Mouse (Mus musculus): Measurements from ENCODE around the gene Nudt2. TPM values are rescaled to one million over a fixed set of nuclear protein-coding genes. Genes with fewer than 3 reads are reported as not detected.

Nudt2 gene
- polyA plus RNA-seq, 1 experiment = 6.1 TPM

- no peak for DNase-seq
- TF ChIP-seq CTCF (IDR thresholded peaks at IDR 0.05; ENCODE audit: borderline replicate concordance, control insufficient read depth, extremely low read depth, insufficient read depth, low read length, poor library complexity) (no peak), POLR2A (IDR thresholded peaks at IDR 0.05; ENCODE audit: control insufficient read depth, extremely low read depth, insufficient read depth, low read length, poor library complexity) (no peak)
- H3K27ac ChIP-seq (ENCODE audit: control insufficient read depth, insufficient read depth, low read length) = no peak overlapping the region
- WGBS = 97% methylated on average over 9 of the region's 9 CpGs
- no peaks in the 10 kb centered on the region for H3K4me1 ChIP-seq (replicated peaks; ENCODE audit: control insufficient read depth, insufficient read depth, low read length)
- no peaks in the 10 kb centered on the region for H3K36me3 ChIP-seq (ENCODE audit: control insufficient read depth, insufficient read depth, low read length)
- H3K27me3 ChIP-seq (ENCODE audit: control insufficient read depth, insufficient read depth, low read length) = no peaks in the 10 kb centered on the region
- H3K4me3 ChIP-seq (ENCODE audit: control insufficient read depth, insufficient read depth, low read length) = no peak overlapping the region
Measured at GRCm38 (mm10) chr4:41477648-41478160, 12.8 kb downstream of the Nudt2 start.

DNA sequence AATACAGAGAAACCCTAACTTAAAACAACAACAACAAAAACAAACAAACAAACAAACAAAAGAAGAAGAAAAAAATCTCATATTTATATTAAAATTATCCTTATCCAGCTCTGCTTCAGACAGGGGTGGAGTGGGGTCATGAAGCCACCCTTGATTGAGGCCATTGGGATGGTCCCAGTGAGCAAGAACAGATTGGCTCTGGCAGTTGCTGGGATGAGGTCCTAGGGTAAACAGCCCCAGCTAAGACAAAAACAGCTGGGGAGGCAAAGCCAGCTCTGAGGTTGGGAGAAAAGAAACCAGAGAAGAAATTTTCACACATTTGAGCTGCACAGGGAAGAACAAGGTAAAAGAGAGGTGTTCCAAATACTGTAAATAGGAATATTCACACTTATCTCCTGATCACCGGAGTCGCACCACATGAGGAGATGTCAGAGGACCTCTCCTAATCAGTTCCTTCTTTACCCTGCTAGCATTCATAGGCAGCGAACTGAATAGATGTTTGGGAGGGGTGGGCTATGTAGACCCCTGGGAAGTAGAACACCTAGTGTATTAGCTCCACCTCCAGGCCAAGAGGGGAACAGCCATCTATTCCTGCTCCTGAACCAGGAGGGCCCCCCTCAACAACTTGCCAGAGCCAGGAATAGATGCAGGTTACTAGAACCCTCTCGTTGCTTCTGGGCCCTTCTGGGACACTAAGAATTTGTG, 14.0 kb downstream of the Nudt2 start:
- Histone ChIP-seq H3K36me3 (ENCODE audit: control insufficient read depth, insufficient read depth, low read length) (no peaks in the 10 kb centered on the region), H3K4me1 (replicated peaks; ENCODE audit: control insufficient read depth, insufficient read depth, low read length) (no peaks in the 10 kb centered on the region), H3K4me3 (ENCODE audit: control insufficient read depth, insufficient read depth, low read length) (no peak overlapping the region), H3K27me3 (ENCODE audit: control insufficient read depth, insufficient read depth, low read length) (no peaks in the 10 kb centered on the region), H3K27ac (ENCODE audit: control insufficient read depth, insufficient read depth, low read length) (no peak overlapping the region)
- TF ChIP-seq POLR2A (IDR thresholded peaks at IDR 0.05; ENCODE audit: control insufficient read depth, extremely low read depth, insufficient read depth, low read length, poor library complexity) = no peak
- TF ChIP-seq CTCF (IDR thresholded peaks at IDR 0.05; ENCODE audit: borderline replicate concordance, control insufficient read depth, extremely low read depth, insufficient read depth, low read length, poor library complexity) = no peak
- WGBS = 91% methylated on average over 4 of the region's 4 CpGs
- no peak for DNase-seq

- WGBS = 93% methylated on average over 1 of the region's 1 CpGs
- H3K4me1 ChIP-seq (replicated peaks; ENCODE audit: control insufficient read depth, insufficient read depth, low read length) = no peaks in the 10 kb centered on the region
- no peak overlapping the region for H3K4me3 ChIP-seq (ENCODE audit: control insufficient read depth, insufficient read depth, low read length)
- no peaks in the 10 kb centered on the region for H3K27me3 ChIP-seq (ENCODE audit: control insufficient read depth, insufficient read depth, low read length)
- H3K36me3 ChIP-seq (ENCODE audit: control insufficient read depth, insufficient read depth, low read length) = no peaks in the 10 kb centered on the region
- TF ChIP-seq CTCF (IDR thresholded peaks at IDR 0.05; ENCODE audit: borderline replicate concordance, control insufficient read depth, extremely low read depth, insufficient read depth, low read length, poor library complexity) = no peak
- no peak for TF ChIP-seq POLR2A (IDR thresholded peaks at IDR 0.05; ENCODE audit: control insufficient read depth, extremely low read depth, insufficient read depth, low read length, poor library complexity)
- DNase-seq = no peak
- no peak overlapping the region for H3K27ac ChIP-seq (ENCODE audit: control insufficient read depth, insufficient read depth, low read length)
Measured at GRCm38 (mm10) chr4:41479456-41479804, 14.5 kb downstream of the Nudt2 start.

DNA sequence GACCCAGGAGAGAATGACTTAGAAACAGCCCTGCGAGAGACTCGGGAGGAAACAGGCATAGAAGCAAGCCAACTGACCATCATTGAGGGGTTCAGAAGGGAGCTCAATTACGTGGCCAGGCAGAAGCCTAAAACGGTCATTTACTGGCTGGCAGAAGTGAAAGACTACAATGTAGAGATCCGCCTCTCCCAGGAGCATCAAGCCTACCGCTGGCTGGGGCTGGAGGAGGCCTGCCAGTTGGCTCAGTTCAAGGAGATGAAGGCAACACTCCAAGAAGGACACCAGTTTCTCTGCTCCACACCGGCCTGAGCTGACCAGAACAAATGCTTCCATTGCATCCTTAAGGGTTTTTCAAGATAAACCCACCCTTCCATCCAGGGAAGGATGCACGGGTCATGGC, 15.3 kb downstream of the Nudt2 start:
- no peaks in the 10 kb centered on the region for H3K27me3 ChIP-seq (ENCODE audit: control insufficient read depth, insufficient read depth, low read length)
- H3K4me1 ChIP-seq (replicated peaks; ENCODE audit: control insufficient read depth, insufficient read depth, low read length) = no peaks in the 10 kb centered on the region
- WGBS = 91% methylated on average over 8 of the region's 8 CpGs
- TF ChIP-seq CTCF (IDR thresholded peaks at IDR 0.05; ENCODE audit: borderline replicate concordance, control insufficient read depth, extremely low read depth, insufficient read depth, low read length, poor library complexity) (no peak), POLR2A (IDR thresholded peaks at IDR 0.05; ENCODE audit: control insufficient read depth, extremely low read depth, insufficient read depth, low read length, poor library complexity) (no peak)
- no peaks in the 10 kb centered on the region for H3K36me3 ChIP-seq (ENCODE audit: control insufficient read depth, insufficient read depth, low read length)
- H3K4me3 ChIP-seq (ENCODE audit: control insufficient read depth, insufficient read depth, low read length) = no peak overlapping the region
- no peak overlapping the region for H3K27ac ChIP-seq (ENCODE audit: control insufficient read depth, insufficient read depth, low read length)
- no peak for DNase-seq

DNA sequence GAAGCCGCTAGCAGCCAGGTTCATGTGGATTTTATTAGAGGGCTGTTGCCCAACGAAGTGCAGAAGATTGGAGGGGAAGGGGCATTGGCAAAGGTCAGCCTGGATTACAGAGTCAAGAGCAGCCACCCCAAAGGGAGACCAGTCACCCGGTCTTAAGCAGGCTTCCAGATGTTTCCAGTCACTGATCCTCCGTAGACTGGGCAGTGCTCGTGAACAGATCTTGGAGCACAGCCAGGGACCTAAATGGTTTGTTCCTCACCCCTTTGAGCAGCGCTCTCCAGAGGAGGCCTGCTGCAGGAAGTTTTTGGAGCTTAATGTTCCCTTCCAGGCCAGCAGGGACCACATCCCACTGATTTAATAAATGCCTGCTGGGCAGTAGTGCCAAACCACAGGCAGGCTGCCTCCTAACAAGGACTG, 16.7 kb downstream of the Nudt2 start:
- WGBS = 92% methylated on average over 6 of the region's 6 CpGs
- DNase-seq = no peak
- H3K4me3 ChIP-seq (ENCODE audit: control insufficient read depth, insufficient read depth, low read length) = no peak overlapping the region
- H3K36me3 ChIP-seq (ENCODE audit: control insufficient read depth, insufficient read depth, low read length) = no peaks in the 10 kb centered on the region
- no peaks in the 10 kb centered on the region for H3K4me1 ChIP-seq (replicated peaks; ENCODE audit: control insufficient read depth, insufficient read depth, low read length)
- TF ChIP-seq POLR2A (IDR thresholded peaks at IDR 0.05; ENCODE audit: control insufficient read depth, extremely low read depth, insufficient read depth, low read length, poor library complexity) = no peak
- no peak for TF ChIP-seq CTCF (IDR thresholded peaks at IDR 0.05; ENCODE audit: borderline replicate concordance, control insufficient read depth, extremely low read depth, insufficient read depth, low read length, poor library complexity)
- no peak overlapping the region for H3K27ac ChIP-seq (ENCODE audit: control insufficient read depth, insufficient read depth, low read length)
- H3K27me3 ChIP-seq (ENCODE audit: control insufficient read depth, insufficient read depth, low read length) = no peaks in the 10 kb centered on the region

DNA sequence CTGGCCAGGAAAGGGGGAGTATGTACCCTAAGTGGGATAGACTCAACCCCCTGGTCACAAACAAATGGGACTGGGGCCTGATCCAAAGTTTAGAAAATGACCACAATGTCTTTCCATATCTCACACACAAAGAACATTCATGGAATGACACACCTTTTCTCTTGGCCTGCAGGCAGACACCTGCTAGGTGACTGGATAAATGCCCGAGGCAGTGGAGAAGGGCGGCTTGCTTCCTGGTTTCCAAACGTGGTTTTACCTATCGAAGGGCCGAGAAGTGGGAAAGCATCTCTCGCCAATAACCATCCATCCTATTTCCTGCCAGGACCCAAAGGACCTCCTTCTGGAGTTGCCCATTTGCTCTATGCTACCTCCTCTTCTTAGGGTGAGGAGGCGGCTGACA, 28.0 kb downstream of the Nudt2 start:
- no peak for DNase-seq
- no peaks in the 10 kb centered on the region for H3K36me3 ChIP-seq (ENCODE audit: control insufficient read depth, insufficient read depth, low read length)
- H3K4me3 ChIP-seq (ENCODE audit: control insufficient read depth, insufficient read depth, low read length) = no peak overlapping the region
- H3K27me3 ChIP-seq (ENCODE audit: control insufficient read depth, insufficient read depth, low read length) = peaks cover 4% of the 10 kb centered on the region; the same call in 1 of the 2 replicates
- no peaks in the 10 kb centered on the region for H3K4me1 ChIP-seq (replicated peaks; ENCODE audit: control insufficient read depth, insufficient read depth, low read length)
- H3K27ac ChIP-seq (ENCODE audit: control insufficient read depth, insufficient read depth, low read length) = no peak overlapping the region
- WGBS = 87% methylated on average over 7 of the region's 7 CpGs
- TF ChIP-seq POLR2A (IDR thresholded peaks at IDR 0.05; ENCODE audit: control insufficient read depth, extremely low read depth, insufficient read depth, low read length, poor library complexity) = no peak
- TF ChIP-seq CTCF (IDR thresholded peaks at IDR 0.05; ENCODE audit: borderline replicate concordance, control insufficient read depth, extremely low read depth, insufficient read depth, low read length, poor library complexity) = no peak

All from thymus, adult 2 months (tissue).